ENCODE assay signal across 9 mouse cellular contexts in the genomic region with DNA sequence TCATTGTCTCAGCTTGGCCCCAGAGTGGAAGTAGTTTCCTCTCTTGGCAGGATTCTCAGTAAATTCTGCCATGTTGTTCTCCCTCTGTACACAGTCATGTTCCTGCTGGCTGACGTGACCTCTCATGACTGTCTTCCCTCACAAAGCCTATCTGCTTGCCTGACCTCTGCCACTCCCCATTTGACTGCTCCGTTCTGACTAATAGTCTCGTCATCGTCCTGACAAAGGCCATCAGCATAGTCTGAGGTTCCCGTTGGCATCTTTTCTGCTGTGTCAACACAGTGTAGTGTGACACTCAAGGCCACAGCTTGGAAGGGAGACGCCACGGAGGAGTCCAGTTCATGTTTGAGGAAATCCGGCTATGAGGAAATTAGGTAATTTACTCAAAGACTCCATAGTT. TPM values are rescaled to one million over a fixed set of nuclear protein-coding genes. Genes with fewer than 3 reads are reported as not detected.
DNase-seq lines count a peak whose midpoint lies in the region; ATAC-seq and TF ChIP-seq lines count a peak whose summit lies in the region.
"Had no signal": no experiment of that assay in that cellular context is flagged by ENCODE, and none has a peak within 500 bp of the region (broad histone marks: within the 10 kb centered on the region; RNA-seq: fewer than 3 reads in every experiment).

No protein-coding gene starts in this region.

- no peaks in the 10 kb centered on the region for H3K36me3 ChIP-seq in heart, adult 2 months (ENCODE audit: control insufficient read depth, insufficient read depth, low read length)
- H3K36me3 ChIP-seq in liver, embryonic 11.5 days (ENCODE audit: control insufficient read depth, insufficient read depth, low read length) = no peaks in the 10 kb centered on the region
- H3K36me3 ChIP-seq in myocyte (ENCODE audit: control insufficient read depth, insufficient read depth) = no peaks in the 10 kb centered on the region
- H3K36me3 ChIP-seq: forebrain, embryonic 12.5 days had no signal

- no peak overlapping the region for H3K27ac ChIP-seq in heart, adult 2 months
- H3K27ac ChIP-seq in liver, embryonic 11.5 days (ENCODE audit: low read depth, low read length) = no peak overlapping the region
- H3K27ac ChIP-seq: forebrain, embryonic 12.5 days had no signal

- H3K79me2 ChIP-seq in heart, adult 2 months (replicated peaks; ENCODE audit: control insufficient read depth, insufficient read depth, low read length) = no peaks in the 10 kb centered on the region
- no peaks in the 10 kb centered on the region for H3K79me2 ChIP-seq in myocyte (ENCODE audit: control insufficient read depth, insufficient read depth)

- 0 out of 2 replicates have a peak, but pooled peaks have one; percentile 36 for TF ChIP-seq EP300 in heart, adult 2 months (IDR thresholded peaks at IDR 0.05; ENCODE audit: insufficient read depth, low read depth, low read length)

- H3K27me3 ChIP-seq in heart, adult 2 months (ENCODE audit: control insufficient read depth, insufficient read depth, low read length) = no peaks in the 10 kb centered on the region
- H3K27me3 ChIP-seq in liver, embryonic 11.5 days (replicated peaks; ENCODE audit: control insufficient read depth, insufficient read depth, low read length) = no peaks in the 10 kb centered on the region
- no peaks in the 10 kb centered on the region for H3K27me3 ChIP-seq in myocyte (ENCODE audit: control insufficient read depth, insufficient read depth, insufficient read length)
- H3K27me3 ChIP-seq: forebrain, embryonic 12.5 days had no signal

- ATAC-seq in liver, embryonic 11.5 days (replicated peaks; ENCODE audit: low FRiP score) = peak; percentile 52; the same call in 1 of the 2 replicates

- no peak overlapping the region for H3K4me2 ChIP-seq in liver, embryonic 11.5 days
- H3K4me2 ChIP-seq in myocyte (ENCODE audit: low read depth) = peak overlapping the region; percentile 56
- H3K4me2 ChIP-seq: forebrain, embryonic 12.5 days had no signal

- H3K4me3 ChIP-seq in heart, adult 2 months = no peak overlapping the region
- H3K4me3 ChIP-seq in liver, embryonic 11.5 days (ENCODE audit: low read depth, low read length) = no peak overlapping the region
- no peak overlapping the region for H3K4me3 ChIP-seq in myocyte
- H3K4me3 ChIP-seq: forebrain, embryonic 12.5 days had no signal

- H3K4me1 ChIP-seq in heart, adult 2 months (ENCODE audit: control insufficient read depth, insufficient read depth, low read length) = peaks cover 3% of the 10 kb centered on the region
- peaks cover 9% of the 10 kb centered on the region for H3K4me1 ChIP-seq in liver, embryonic 11.5 days (replicated peaks; ENCODE audit: control insufficient read depth, insufficient read depth, low read length)
- H3K4me1 ChIP-seq: forebrain, embryonic 12.5 days had no signal

- no peak for TF ChIP-seq CTCF in heart, adult 2 months (IDR thresholded peaks at IDR 0.05)

- H3K9ac ChIP-seq in heart, adult 2 months (ENCODE audit: low read depth, low read length) = no peak overlapping the region
- no peak overlapping the region for H3K9ac ChIP-seq in liver, embryonic 11.5 days (ENCODE audit: low read depth, low read length)

- no peaks in the 10 kb centered on the region for H3K9me3 ChIP-seq in liver, embryonic 11.5 days (ENCODE audit: control insufficient read depth, low read length)
- H3K9me3 ChIP-seq: forebrain, embryonic 12.5 days had no signal

- no peak for TF ChIP-seq POLR2A in heart, adult 2 months (IDR thresholded peaks at IDR 0.05; ENCODE audit: insufficient read depth, low read depth, low read length)
- no peak for TF ChIP-seq POLR2A in myocyte (IDR thresholded peaks at IDR 0.05; ENCODE audit: insufficient read length, low read depth)

- intact Hi-C loops in heart, adult 2 months (cut with DNase I) = no loop called here

- H3ac ChIP-seq in myocyte (ENCODE audit: control insufficient read depth, insufficient read length) = no peak overlapping the region

- peak; percentile 14 to 18 for DNase-seq in kidney, postnatal 36 days
- DNase-seq in kidney, postnatal 10 days = no peak
- peak; percentile 24 to 45 for DNase-seq in heart, adult 2 months
- DNase-seq in liver, embryonic 11.5 days (ENCODE audit: low spot score) = no peak
- no peak for DNase-seq in right cerebral cortex, postnatal 4 days
- DNase-seq in spleen, postnatal 10 days (ENCODE audit: low spot score in 2 of 2) = no peak
- no peak for DNase-seq in right cerebral cortex, postnatal 14 days

- WGBS in heart, adult 2 months = 16% methylated on average over 8 of the region's 8 CpGs
- WGBS in liver, embryonic 11.5 days = 50% methylated on average over 8 of the region's 8 CpGs

TF ChIP-seq in myocyte, 11 proteins besides CTCF, POLR2A, EP300 and RAD21:
- TF ChIP-seq CEBPB (IDR thresholded peaks at IDR 0.05; ENCODE audit: insufficient read depth, poor library complexity, severe bottlenecking) (no peak), MYOG (IDR thresholded peaks at IDR 0.05; ENCODE audit: control insufficient read depth in 1 of 3, insufficient read depth in 1 of 3, insufficient read length in 2 of 3, low read depth in 2 of 3) (no peak), TCF12 (IDR thresholded peaks at IDR 0.05; ENCODE audit: insufficient read depth, poor library complexity, severe bottlenecking) (no peak), REST (IDR thresholded peaks at IDR 0.05; ENCODE audit: insufficient read depth, insufficient read length) (no peak), MAX (IDR thresholded peaks at IDR 0.05; ENCODE audit: low read depth) (no peak), USF1 (IDR thresholded peaks at IDR 0.05; ENCODE audit: low read depth) (no peak), E2F4 (IDR thresholded peaks at IDR 0.05; ENCODE audit: insufficient read depth) (no peak), POLR2AphosphoS2 (IDR thresholded peaks at IDR 0.05; ENCODE audit: insufficient read length, low read depth) (no peak), TCF3 (IDR thresholded peaks at IDR 0.05; ENCODE audit: insufficient read length, low read depth) (no peak), MYOD1 (IDR thresholded peaks at IDR 0.05; ENCODE audit: control insufficient read depth in 1 of 3, insufficient read length in 2 of 3, low read depth in 2 of 3) (no peak), SRF (IDR thresholded peaks at IDR 0.05; ENCODE audit: control insufficient read depth, insufficient read length, low read depth) (no peak)

RNA-seq across cellular contexts. Expression of gene Gucy2g, which starts 8.9 kb away (rescaled TPM):
- under 1 TPM in 1 of 2 experiments, not detected in 1; 0.07 TPM for total RNA-seq in heart, adult 2 months (2021)
- polyA plus RNA-seq in heart, adult 2 months (2012; rRNA removed) = 0.12 TPM in 2 replicates
- 0.04 TPM in 1 of 2 replicates, not detected in the other for polyA plus RNA-seq in liver, embryonic 11.5 days (2014; fragmentation: Nextera tagmentation; extraction: Ambion mirVana)
- polyA plus RNA-seq in myocyte (2012; fragmentation: generic; extraction: Trizol) = 0.05 TPM
- polyA plus RNA-seq: forebrain, embryonic 12.5 days had no signal

RNA-seq across cellular contexts. Expression of gene Acsl5, which starts 19.6 kb away (rescaled TPM):
- 10 to 100 TPM; 12.5 to 14.7 TPM for total RNA-seq in heart, adult 2 months (2021)
- 8.0 and 9.0 TPM in 2 replicates for polyA plus RNA-seq in heart, adult 2 months (2012; rRNA removed)
- 125 and 130 TPM in 2 replicates for polyA plus RNA-seq in liver, embryonic 11.5 days (2014; fragmentation: Nextera tagmentation; extraction: Ambion mirVana)
- 16.0 TPM for polyA plus RNA-seq in myocyte (2012; fragmentation: generic; extraction: Trizol)

RNA-seq across cellular contexts. Expression of gene Tectb, which starts 51.6 kb away (rescaled TPM):
- total RNA-seq in heart, adult 2 months (2021) = under 1 TPM; 0.16 to 0.23 TPM
- polyA plus RNA-seq in heart, adult 2 months (2012; rRNA removed) = 0.21 and 0.29 TPM in 2 replicates
- polyA plus RNA-seq in liver, embryonic 11.5 days (2014; fragmentation: Nextera tagmentation; extraction: Ambion mirVana) = not detected in 2 replicates
- polyA plus RNA-seq in myocyte (2012; fragmentation: generic; extraction: Trizol) = not detected

Comparison
In these comparisons a context has a peak if more than half of its experiments do, and no peak if none do; other contexts are left out.
1. DNase-seq: peak in kidney, postnatal 36 days (2 of 2) and heart, adult 2 months (2 of 2); none in kidney, postnatal 10 days (single experiment), liver, embryonic 11.5 days (single experiment), right cerebral cortex, postnatal 4 days (single experiment), spleen, postnatal 10 days (0 of 2) and right cerebral cortex, postnatal 14 days (single experiment).